ENCODE assay signal across 32 mouse cellular contexts in genomic region chr2:153935348-153935747, GRCm38 (mm10). TPM values are rescaled to one million over a fixed set of nuclear protein-coding genes. Genes with fewer than 3 reads are reported as not detected.
DNase-seq lines count a peak whose midpoint lies in the region; ATAC-seq and TF ChIP-seq lines count a peak whose summit lies in the region.
"Had no signal": no experiment of that assay in that cellular context is flagged by ENCODE, and none has a peak within 500 bp of the region (broad histone marks: within the 10 kb centered on the region; RNA-seq: fewer than 3 reads in every experiment).

No protein-coding gene starts in this region.

- WGBS in liver, postnatal 0 days (ENCODE audit: insufficient replicate concordance) = 79% methylated on average over 6 of the region's 6 CpGs
- 89% methylated on average over 6 of the region's 6 CpGs for WGBS in forebrain, embryonic 10.5 days

- no peaks in the 10 kb centered on the region for H3K4me1 ChIP-seq in liver, postnatal 0 days (ENCODE audit: insufficient read depth)
- no peaks in the 10 kb centered on the region for H3K4me1 ChIP-seq in ES-Bruce4 (ENCODE audit: control insufficient read depth, insufficient read depth, low read length)
- H3K4me1 ChIP-seq in forebrain, embryonic 10.5 days = peaks cover 12% of the 10 kb centered on the region
- H3K4me1 ChIP-seq: limb, embryonic 10.5 days; liver, embryonic 12.5 days; lung, embryonic 15.5 days had no signal

- TF ChIP-seq CTCF in liver, postnatal 0 days (IDR thresholded peaks at IDR 0.05; ENCODE audit: low read depth) = 0 out of 2 replicates have a peak, but pooled peaks have one; percentile 15
- peak; percentile 21 for TF ChIP-seq CTCF in ES-Bruce4 (IDR thresholded peaks at IDR 0.05; ENCODE audit: low read depth, low read length)

- 0 out of 2 replicates have a peak, but pooled peaks cover 2% of the 10 kb centered on the region for H3K27me3 ChIP-seq in liver, postnatal 0 days (ENCODE audit: insufficient read depth, low read length)
- no peaks in the 10 kb centered on the region for H3K27me3 ChIP-seq in ES-Bruce4 (ENCODE audit: control insufficient read depth, insufficient read depth, low read length, poor library complexity, severe bottlenecking)
- no peaks in the 10 kb centered on the region for H3K27me3 ChIP-seq in forebrain, embryonic 10.5 days (ENCODE audit: poor library complexity, severe bottlenecking)
- H3K27me3 ChIP-seq: liver, embryonic 12.5 days; lung, embryonic 15.5 days; neural tube, embryonic 13.5 days; Patski had no signal

- DNase-seq in liver, postnatal 0 days = no peak
- no peak for DNase-seq in liver
- peak; percentile 74 for DNase-seq in adrenal gland, adult 2 months
- DNase-seq in forebrain, embryonic 10.5 days (ENCODE audit: extremely low spot score, low spot score) = no peak
- DNase-seq in cerebellum, postnatal 4 days (ENCODE audit: low spot score in 2 of 2) = no peak
- DNase-seq in adipocyte (ENCODE audit: low spot score) = no peak
- DNase-seq: cerebellum, adult 11-12 months; cerebellum, postnatal 14 days; embryo, embryonic 11 days; forebrain, postnatal 0 days; heart, postnatal 10 days; kidney, adult 8-10 months; kidney, postnatal 36 days; thymus, postnatal 36 days had no signal

- no peak overlapping the region for H3K4me2 ChIP-seq in liver, postnatal 0 days (ENCODE audit: low read depth, low read length)
- H3K4me2 ChIP-seq: heart, embryonic 11.5 days; liver, embryonic 12.5 days; lung, embryonic 15.5 days; neural tube, embryonic 13.5 days had no signal

- no peak overlapping the region for H3K27ac ChIP-seq in liver, postnatal 0 days (ENCODE audit: low read depth)
- no peak overlapping the region for H3K27ac ChIP-seq in ES-Bruce4 (ENCODE audit: insufficient read depth, low read length)
- H3K27ac ChIP-seq in forebrain, embryonic 10.5 days = no peak overlapping the region
- H3K27ac ChIP-seq: limb, embryonic 10.5 days; liver, embryonic 12.5 days; lung, embryonic 15.5 days; macrophage; midbrain, embryonic 10.5 days; neural tube, embryonic 13.5 days had no signal

- no peak for TF ChIP-seq EP300 in liver, postnatal 0 days (IDR thresholded peaks at IDR 0.05; ENCODE audit: low read depth)
- TF ChIP-seq EP300 in ES-Bruce4 (IDR thresholded peaks at IDR 0.05; ENCODE audit: insufficient read depth, low read depth, low read length) = no peak

- no peak for TF ChIP-seq POLR2A in ES-Bruce4 (IDR thresholded peaks at IDR 0.05; ENCODE audit: insufficient read depth, low read length)

- H3K4me3 ChIP-seq in liver, postnatal 0 days (ENCODE audit: low read depth, low read length) = no peak overlapping the region
- no peak overlapping the region for H3K4me3 ChIP-seq in ES-Bruce4 (ENCODE audit: low read depth, low read length)
- H3K4me3 ChIP-seq in forebrain, embryonic 10.5 days = no peak overlapping the region
- H3K4me3 ChIP-seq: limb, embryonic 10.5 days; liver, embryonic 12.5 days; lung, embryonic 15.5 days; midbrain, embryonic 10.5 days; neural tube, embryonic 13.5 days had no signal

- no peaks in the 10 kb centered on the region for H3K36me3 ChIP-seq in liver, postnatal 0 days (replicated peaks; ENCODE audit: insufficient read depth, low read length)
- H3K36me3 ChIP-seq in ES-Bruce4 (ENCODE audit: control insufficient read depth, insufficient read depth, low read length, poor library complexity, severe bottlenecking) = no peaks in the 10 kb centered on the region
- no peaks in the 10 kb centered on the region for H3K36me3 ChIP-seq in forebrain, embryonic 10.5 days (replicated peaks)
- H3K36me3 ChIP-seq: limb, embryonic 10.5 days; liver, embryonic 12.5 days; lung, embryonic 15.5 days; midbrain, embryonic 10.5 days; neural tube, embryonic 13.5 days had no signal

- no peaks in the 10 kb centered on the region for H3K9me3 ChIP-seq in liver, postnatal 0 days (ENCODE audit: low read length)
- no peaks in the 10 kb centered on the region for H3K9me3 ChIP-seq in ES-Bruce4 (replicated peaks; ENCODE audit: control insufficient read depth, insufficient read depth, low read length, poor library complexity, severe bottlenecking)
- no peaks in the 10 kb centered on the region for H3K9me3 ChIP-seq in forebrain, embryonic 10.5 days
- H3K9me3 ChIP-seq: limb, embryonic 10.5 days; liver, embryonic 12.5 days; lung, embryonic 15.5 days; midbrain, embryonic 10.5 days; neural tube, embryonic 13.5 days had no signal

- ATAC-seq in liver, postnatal 0 days = no peak
- ATAC-seq: forebrain, postnatal 0 days; liver, embryonic 12.5 days; Patski had no signal

- H3K9ac ChIP-seq in liver, postnatal 0 days (replicated peaks) = no peak overlapping the region
- no peak overlapping the region for H3K9ac ChIP-seq in ES-Bruce4 (ENCODE audit: low read depth, poor library complexity, severe bottlenecking)
- H3K9ac ChIP-seq: forebrain, postnatal 0 days; liver, embryonic 12.5 days; lung, embryonic 15.5 days; neural tube, embryonic 13.5 days had no signal

RNA-seq across cellular contexts. Expression of gene Bpifb4, which starts 2.7 kb away (rescaled TPM):
- polyA plus RNA-seq in liver, postnatal 0 days (2015; fragmentation: Nextera tagmentation; extraction: Ambion mirVana) = not detected in 2 replicates
- polyA plus RNA-seq in ES-Bruce4 (2011; ENCODE audit: insufficient read depth, insufficient read length, low read depth, missing spikeins) = not detected in 2 replicates
- total RNA-seq in adrenal gland, adult 2 months (2021) = not detected
- polyA plus RNA-seq in adrenal gland, adult 2 months (2012; rRNA removed) = 0.07 TPM in 1 of 2 replicates, not detected in the other
- polyA plus RNA-seq in forebrain, embryonic 10.5 days (2016; fragmentation: Nextera tagmentation; extraction: Ambion mirVana) = not detected in 2 replicates
- total RNA-seq: forebrain, postnatal 0 days; gastrocnemius, adult 8-10 months; granulocyte monocyte progenitor cell, adult 5-6 weeks; heart, postnatal 10 days; layer of hippocampus, postnatal 10 days; left cerebral cortex, adult 8-10 months; monocyte, adult 5-6 weeks had no signal
- polyA plus RNA-seq: forebrain, postnatal 0 days; heart, embryonic 11.5 days; hindbrain, embryonic 11.5 days; intestine, embryonic 14.5 days; limb, embryonic 10.5 days; liver, embryonic 12.5 days; lung, embryonic 15.5 days; macrophage; neural tube, embryonic 13.5 days; Patski; small intestine, adult 2 months had no signal

RNA-seq across cellular contexts. Expression of gene Bpifb3, which starts 17.3 kb away (rescaled TPM):
- 0.08 TPM in 1 of 2 replicates, not detected in the other for polyA plus RNA-seq in liver, postnatal 0 days (2015; fragmentation: Nextera tagmentation; extraction: Ambion mirVana)
- not detected in 2 replicates for polyA plus RNA-seq in ES-Bruce4 (2011; ENCODE audit: insufficient read depth, insufficient read length, low read depth, missing spikeins)
- total RNA-seq in adrenal gland, adult 2 months (2021) = not detected
- polyA plus RNA-seq in adrenal gland, adult 2 months (2012; rRNA removed) = not detected in 2 replicates
- not detected in 2 replicates for polyA plus RNA-seq in forebrain, embryonic 10.5 days (2016; fragmentation: Nextera tagmentation; extraction: Ambion mirVana)
- total RNA-seq: forebrain, postnatal 0 days; gastrocnemius, adult 8-10 months; heart, postnatal 10 days; layer of hippocampus, postnatal 10 days; left cerebral cortex, adult 8-10 months; monocyte, adult 5-6 weeks had no signal
- polyA plus RNA-seq: forebrain, postnatal 0 days; heart, embryonic 11.5 days; intestine, embryonic 14.5 days; limb, embryonic 10.5 days; liver, embryonic 12.5 days; lung, embryonic 15.5 days; macrophage; midbrain, embryonic 10.5 days; neural tube, embryonic 13.5 days; Patski; small intestine, adult 2 months had no signal

RNA-seq across cellular contexts. Expression of gene Bpifb6, which starts 35.2 kb away (rescaled TPM):
- not detected in 2 replicates for polyA plus RNA-seq in liver, postnatal 0 days (2015; fragmentation: Nextera tagmentation; extraction: Ambion mirVana)
- not detected in 2 replicates for polyA plus RNA-seq in ES-Bruce4 (2011; ENCODE audit: insufficient read depth, insufficient read length, low read depth, missing spikeins)
- total RNA-seq in adrenal gland, adult 2 months (2021) = 1 to 10 TPM in 1 of 2 experiments, under 1 TPM in 1; 0.55 to 6.3 TPM
- 0.06 TPM in 1 of 2 replicates, not detected in the other for polyA plus RNA-seq in adrenal gland, adult 2 months (2012; rRNA removed)
- polyA plus RNA-seq in forebrain, embryonic 10.5 days (2016; fragmentation: Nextera tagmentation; extraction: Ambion mirVana) = not detected in 2 replicates
- total RNA-seq: forebrain, postnatal 0 days; gastrocnemius, adult 8-10 months; granulocyte monocyte progenitor cell, adult 5-6 weeks; heart, postnatal 10 days; layer of hippocampus, postnatal 10 days; left cerebral cortex, adult 8-10 months; monocyte, adult 5-6 weeks had no signal
- polyA plus RNA-seq: embryonic facial prominence, embryonic 14.5 days; forebrain, postnatal 0 days; heart, embryonic 11.5 days; hindbrain, embryonic 11.5 days; intestine, embryonic 14.5 days; limb, embryonic 10.5 days; liver, embryonic 12.5 days; lung, embryonic 15.5 days; macrophage; midbrain, embryonic 10.5 days; neural tube, embryonic 13.5 days; Patski; small intestine, adult 2 months had no signal

RNA-seq across cellular contexts. Expression of gene Bpifa6, which starts 39.4 kb away (rescaled TPM):
- polyA plus RNA-seq in liver, postnatal 0 days (2015; fragmentation: Nextera tagmentation; extraction: Ambion mirVana) = not detected in 2 replicates
- not detected in 2 replicates for polyA plus RNA-seq in ES-Bruce4 (2011; ENCODE audit: insufficient read depth, insufficient read length, low read depth, missing spikeins)
- not detected for total RNA-seq in adrenal gland, adult 2 months (2021)
- not detected in 2 replicates for polyA plus RNA-seq in adrenal gland, adult 2 months (2012; rRNA removed)
- polyA plus RNA-seq in forebrain, embryonic 10.5 days (2016; fragmentation: Nextera tagmentation; extraction: Ambion mirVana) = not detected in 2 replicates
- total RNA-seq: forebrain, postnatal 0 days; granulocyte monocyte progenitor cell, adult 5-6 weeks; heart, postnatal 10 days; layer of hippocampus, postnatal 10 days; left cerebral cortex, adult 8-10 months; monocyte, adult 5-6 weeks had no signal
- polyA plus RNA-seq: embryonic facial prominence, embryonic 14.5 days; forebrain, postnatal 0 days; heart, embryonic 11.5 days; hindbrain, embryonic 11.5 days; intestine, embryonic 14.5 days; limb, embryonic 10.5 days; liver, embryonic 12.5 days; lung, embryonic 15.5 days; macrophage; midbrain, embryonic 10.5 days; neural tube, embryonic 13.5 days; Patski; small intestine, adult 2 months had no signal
